Mouse (Mus musculus) right cerebral cortex, postnatal 25 days (tissue): ENCODE measurements around the gene Nphs1.

Experiments
- DNase-seq: peaks from one replicate; pipeline ENCODE4 v3.0.0; 2022

Nphs1 gene

GRCm38 (mm10) chr7:30457629-30458330 is at the start of gene Nphs1, which contains the start of gene Kirrel2:
Gene Nphs1, plus strand, starts transcription at chr7:30458315.
Gene Kirrel2, minus strand, starts transcription at chr7:30457690.
- DNase-seq, result peak; percentile 71

GRCm38 (mm10) chr7:30408639-30409038 is 49.5 kb upstream of the Nphs1 start:
- DNase-seq, result no peak

GRCm38 (mm10) chr7:30409789-30410188 is 48.3 kb upstream of the Nphs1 start:
- no peak for DNase-seq

- no peak for DNase-seq
These were observed 47.1 kb upstream of the Nphs1 start for GRCm38 (mm10) chr7:30411023-30411422.

GRCm38 (mm10) chr7:30412735-30413147 is 45.4 kb upstream of the Nphs1 start:
- no peak for DNase-seq

- no peak for DNase-seq
These were observed 44.5 kb upstream of the Nphs1 start, which contains the start of gene Tyrobp for GRCm38 (mm10) chr7:30413596-30413995. Gene Tyrobp, plus strand, starts transcription at chr7:30413760.

GRCm38 (mm10) chr7:30417856-30418255 is 40.3 kb upstream of the Nphs1 start:
- DNase-seq, result no peak

GRCm38 (mm10) chr7:30419561-30420499 is 38.3 kb upstream of the Nphs1 start, which contains the start of gene Hcst:
Gene Hcst, minus strand, starts transcription at chr7:30419854.
- no peak for DNase-seq

- no peak for DNase-seq
These were observed 37.4 kb upstream of the Nphs1 start for GRCm38 (mm10) chr7:30420673-30421072.

- DNase-seq, result peak; percentile 61
These were observed 36.8 kb upstream of the Nphs1 start, which contains the start of gene Nfkbid for GRCm38 (mm10) chr7:30421175-30421889. Gene Nfkbid, plus strand, starts transcription at chr7:30421732.

GRCm38 (mm10) chr7:30421890-30422435 is 36.2 kb upstream of the Nphs1 start:
- DNase-seq, result peak; percentile 96

GRCm38 (mm10) chr7:30422560-30422959 is 35.6 kb upstream of the Nphs1 start:
- DNase-seq, result no peak

- DNase-seq, result peak; percentile 72
These were observed 35.0 kb upstream of the Nphs1 start for GRCm38 (mm10) chr7:30423071-30423641.

GRCm38 (mm10) chr7:30429327-30429726 is 28.8 kb upstream of the Nphs1 start:
- DNase-seq, result no peak

GRCm38 (mm10) chr7:30430191-30430590 is 27.9 kb upstream of the Nphs1 start:
- DNase-seq, result no peak

- DNase-seq, result peak; percentile 83
These were observed 26.3 kb upstream of the Nphs1 start for GRCm38 (mm10) chr7:30431793-30432192.

GRCm38 (mm10) chr7:30434238-30434637 is 23.9 kb upstream of the Nphs1 start:
- no peak for DNase-seq

GRCm38 (mm10) chr7:30434701-30435100 is 23.4 kb upstream of the Nphs1 start:
- no peak for DNase-seq

GRCm38 (mm10) chr7:30435156-30435555 is 23.0 kb upstream of the Nphs1 start:
- no peak for DNase-seq

- no peak for DNase-seq
These were observed 21.2 kb upstream of the Nphs1 start for GRCm38 (mm10) chr7:30436879-30437278.

GRCm38 (mm10) chr7:30439734-30440133 is 18.4 kb upstream of the Nphs1 start:
- DNase-seq, result no peak

- peak; percentile 60 for DNase-seq
These were observed 17.4 kb upstream of the Nphs1 start for GRCm38 (mm10) chr7:30440697-30441096.
